Mouse (Mus musculus) gastrocnemius, adult 18-20 months (tissue): ENCODE results near the gene Mindy2. TPM values are rescaled to one million over a fixed set of nuclear protein-coding genes. Genes with fewer than 3 reads are reported as not detected.
A peak's percentile ranks its signal among the peaks of the same experiment; 100 is the strongest.

Experiments
- DNase-seq: peaks from one replicate; pipeline ENCODE4 v3.0.0; 2021; ENCODE audit warnings: low spot score
- long read RNA-seq, 2 experiments: library from polyadenylated mRNA; stranded (forward); transcript quantifications; one replicate each; pipeline ENCODE4 v2.0.0; 2021
- total RNA-seq, 2 experiments: library from RNA; stranded (reverse); gene quantifications; 2 replicates each; pipeline ENCODE4 v1.2.3; 2021

Gene Mindy2
- 10 to 100 TPM; 12.5 to 13.9 TPM for total RNA-seq
- long read RNA-seq, experiment 1, full-length matches to known transcripts: 14 of 16 reads
- long read RNA-seq, experiment 1, partial matches to known transcripts: 0 of 16 reads
- long read RNA-seq, experiment 1, other reads (novel, unspliced or antisense): 2 of 16 reads
- long read RNA-seq, experiment 2, full-length matches to known transcripts: 18 of 24 reads
- long read RNA-seq, experiment 2, partial matches to known transcripts: 2 of 24 reads
- long read RNA-seq, experiment 2, other reads (novel, unspliced or antisense): 4 of 24 reads

DNA sequence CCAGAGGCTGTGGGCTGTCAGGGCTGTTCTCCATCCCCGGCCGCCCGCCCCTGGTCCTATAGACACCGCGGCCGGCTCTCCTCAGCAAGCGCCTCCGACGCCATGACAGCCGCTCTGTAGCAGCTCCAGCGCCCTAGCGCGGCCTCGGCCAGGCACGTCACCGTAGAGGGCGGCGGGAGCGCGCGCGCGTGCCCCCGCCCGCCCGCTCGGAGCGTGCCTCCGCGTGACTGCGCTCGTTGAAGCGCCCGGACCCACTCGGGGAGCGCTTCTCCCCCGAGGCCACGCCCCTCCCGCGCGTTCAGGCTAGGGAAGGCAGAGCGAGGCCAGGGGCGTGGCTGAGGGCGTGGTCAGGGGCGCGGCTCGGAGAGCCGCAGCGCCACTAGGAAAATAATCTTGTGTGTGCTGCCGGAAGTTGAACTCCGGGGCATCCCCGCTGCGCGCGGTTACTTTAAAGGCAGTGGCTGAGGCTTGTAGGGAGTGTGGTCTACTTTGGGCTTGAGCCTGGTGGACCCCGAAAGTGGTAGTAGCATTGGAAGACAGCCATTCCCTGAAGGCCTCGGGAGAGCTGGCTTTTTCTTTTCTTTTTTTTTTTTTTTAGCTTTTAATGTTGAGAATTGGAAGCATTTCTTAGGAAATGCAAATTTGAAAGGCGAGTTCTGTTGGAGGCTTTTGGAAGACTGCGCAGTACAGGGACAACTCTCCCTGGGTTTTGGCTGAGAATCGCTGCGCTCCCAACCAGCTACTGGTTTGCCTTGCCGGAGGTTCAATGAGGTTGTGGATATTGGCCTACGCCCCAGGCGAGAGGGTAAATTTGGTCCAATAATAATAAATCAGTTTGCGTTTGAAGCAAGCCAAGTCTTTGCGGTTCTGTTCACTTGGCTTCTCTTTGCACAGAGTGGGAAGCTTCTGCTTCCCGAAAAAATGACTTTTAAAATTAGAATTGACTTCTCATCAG lies at the start of gene Mindy2:
Gene Mindy2, minus strand, starts transcription at position 162 of the 955 bp plus-strand sequence.
- DNase-seq: peak; percentile 97

- no peak for DNase-seq
Measured at GRCm38 (mm10) chr9:70706444-70706843, 49.5 kb upstream of the Mindy2 start.

DNA sequence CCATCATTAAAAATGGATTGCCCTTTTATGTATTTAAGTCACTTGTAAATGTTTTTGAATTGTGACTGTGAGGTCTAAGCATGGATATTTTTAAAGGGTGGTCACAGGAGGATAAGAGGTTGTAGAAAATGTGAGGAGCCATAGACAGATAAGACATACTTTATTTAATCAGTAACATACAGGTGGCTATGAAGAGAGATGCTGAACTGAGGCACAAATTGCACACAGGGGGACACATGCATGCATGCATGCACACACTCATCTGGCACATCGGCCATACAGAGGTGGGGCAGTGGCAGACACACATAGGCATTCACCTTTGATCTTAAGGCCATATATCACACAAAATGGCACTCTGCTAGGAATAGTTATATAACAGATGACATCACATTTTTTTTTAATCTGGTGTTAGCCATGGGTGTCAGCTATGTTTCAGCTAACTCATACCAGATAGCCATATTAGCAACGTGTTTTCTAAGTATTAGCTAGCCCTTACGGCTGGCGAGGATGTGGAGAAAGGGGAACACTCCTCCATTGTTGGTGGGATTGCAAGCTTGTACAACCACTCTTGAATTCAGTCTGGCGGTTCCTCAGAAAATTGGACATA lies 46.7 kb upstream of the Mindy2 start:
- DNase-seq: no peak

DNA sequence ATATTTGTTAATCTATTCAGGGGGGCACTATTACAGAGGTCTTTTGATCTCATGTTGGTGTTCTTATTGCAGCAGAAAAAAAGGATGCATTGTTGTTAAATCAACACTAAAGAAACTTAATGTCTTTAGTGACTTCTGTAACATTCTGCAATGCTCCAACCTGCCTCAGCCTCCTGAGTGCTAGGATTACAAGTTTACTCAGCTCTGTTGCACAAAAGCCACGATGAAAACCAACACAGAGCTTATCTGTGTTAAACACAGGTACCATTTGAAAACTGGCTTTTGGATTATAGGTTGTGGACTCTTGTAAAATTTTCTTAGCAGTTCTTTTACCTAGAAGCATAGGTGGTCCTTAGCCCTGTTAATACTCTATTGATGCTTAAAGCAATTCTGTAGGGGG lies 41.1 kb upstream of the Mindy2 start:
- DNase-seq: no peak

DNA sequence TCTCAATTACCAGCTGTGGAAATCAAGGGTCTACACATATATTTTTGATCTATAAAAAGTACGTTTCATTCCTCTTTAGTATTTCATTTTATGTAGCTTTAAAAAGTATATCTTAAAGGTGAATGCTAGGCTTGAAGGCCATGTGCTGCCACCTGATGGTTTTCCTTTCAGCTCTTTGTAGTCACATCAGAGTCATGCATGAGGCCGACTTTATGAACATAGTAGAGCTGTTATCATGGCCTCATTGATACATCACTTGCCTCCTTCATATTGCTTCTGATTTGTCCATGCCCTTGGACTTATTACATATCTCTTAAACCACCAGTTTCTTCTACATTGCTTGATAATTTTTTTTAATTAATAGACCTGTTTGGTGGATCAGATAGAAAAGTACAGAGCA lies 38.7 kb upstream of the Mindy2 start:
- DNase-seq: no peak

- DNase-seq: no peak
Measured at GRCm38 (mm10) chr9:70691772-70692693, 35.1 kb upstream of the Mindy2 start.

- DNase-seq: no peak
Measured at GRCm38 (mm10) chr9:70690579-70690978, 33.6 kb upstream of the Mindy2 start.

- no peak for DNase-seq
Measured at GRCm38 (mm10) chr9:70689926-70690325, 33.0 kb upstream of the Mindy2 start.

DNA sequence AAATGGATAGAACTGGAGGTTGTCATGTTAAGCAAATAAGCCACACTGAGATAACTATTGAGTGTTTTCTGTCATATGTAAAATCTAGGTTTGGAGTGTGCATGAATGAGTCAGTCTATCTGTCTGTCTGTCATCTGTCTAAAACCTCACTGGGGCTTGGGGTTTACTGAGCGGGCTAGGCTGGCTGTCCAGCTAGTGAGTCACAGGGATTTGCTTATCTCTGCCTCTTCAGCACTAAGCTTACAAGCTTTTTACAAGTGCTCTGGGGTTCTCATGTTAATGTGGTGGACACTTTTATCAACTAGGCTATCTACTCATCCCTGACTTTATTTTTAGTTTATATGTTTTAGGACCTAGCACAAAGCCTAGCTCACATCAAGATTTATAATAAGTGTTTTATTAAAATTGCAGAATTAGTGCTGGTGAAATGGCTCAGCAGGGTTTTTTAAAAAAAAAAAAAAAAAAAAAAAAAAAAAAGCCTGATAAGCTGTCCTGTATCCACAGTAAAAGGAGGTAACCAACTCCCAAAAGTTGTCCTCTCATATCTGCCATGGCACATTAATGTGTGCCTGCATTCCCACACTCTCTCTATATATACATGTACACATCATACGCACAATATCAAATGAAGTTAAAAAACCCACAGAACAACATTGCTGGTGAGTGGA lies 31.5 kb upstream of the Mindy2 start:
- DNase-seq: no peak

DNA sequence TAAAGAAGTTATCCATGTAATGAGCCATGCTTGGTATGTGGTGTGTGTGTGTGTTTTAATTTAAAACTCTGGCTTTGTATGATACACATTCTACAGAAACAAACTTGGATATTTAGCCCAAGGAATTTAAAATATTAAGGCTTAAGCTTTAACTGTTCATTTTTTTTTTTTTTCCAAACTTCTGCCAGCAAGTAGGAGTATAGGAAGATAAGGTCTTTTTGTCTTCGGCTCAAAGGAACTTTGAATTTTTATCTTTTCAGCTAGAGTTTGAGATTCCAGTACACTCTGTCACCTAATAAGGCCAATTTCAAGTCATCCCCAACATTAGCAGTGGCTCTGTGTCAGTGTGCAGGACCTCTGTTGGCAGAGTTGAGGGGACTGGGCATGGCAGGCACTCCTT lies 25.2 kb upstream of the Mindy2 start:
- DNase-seq: no peak

DNA sequence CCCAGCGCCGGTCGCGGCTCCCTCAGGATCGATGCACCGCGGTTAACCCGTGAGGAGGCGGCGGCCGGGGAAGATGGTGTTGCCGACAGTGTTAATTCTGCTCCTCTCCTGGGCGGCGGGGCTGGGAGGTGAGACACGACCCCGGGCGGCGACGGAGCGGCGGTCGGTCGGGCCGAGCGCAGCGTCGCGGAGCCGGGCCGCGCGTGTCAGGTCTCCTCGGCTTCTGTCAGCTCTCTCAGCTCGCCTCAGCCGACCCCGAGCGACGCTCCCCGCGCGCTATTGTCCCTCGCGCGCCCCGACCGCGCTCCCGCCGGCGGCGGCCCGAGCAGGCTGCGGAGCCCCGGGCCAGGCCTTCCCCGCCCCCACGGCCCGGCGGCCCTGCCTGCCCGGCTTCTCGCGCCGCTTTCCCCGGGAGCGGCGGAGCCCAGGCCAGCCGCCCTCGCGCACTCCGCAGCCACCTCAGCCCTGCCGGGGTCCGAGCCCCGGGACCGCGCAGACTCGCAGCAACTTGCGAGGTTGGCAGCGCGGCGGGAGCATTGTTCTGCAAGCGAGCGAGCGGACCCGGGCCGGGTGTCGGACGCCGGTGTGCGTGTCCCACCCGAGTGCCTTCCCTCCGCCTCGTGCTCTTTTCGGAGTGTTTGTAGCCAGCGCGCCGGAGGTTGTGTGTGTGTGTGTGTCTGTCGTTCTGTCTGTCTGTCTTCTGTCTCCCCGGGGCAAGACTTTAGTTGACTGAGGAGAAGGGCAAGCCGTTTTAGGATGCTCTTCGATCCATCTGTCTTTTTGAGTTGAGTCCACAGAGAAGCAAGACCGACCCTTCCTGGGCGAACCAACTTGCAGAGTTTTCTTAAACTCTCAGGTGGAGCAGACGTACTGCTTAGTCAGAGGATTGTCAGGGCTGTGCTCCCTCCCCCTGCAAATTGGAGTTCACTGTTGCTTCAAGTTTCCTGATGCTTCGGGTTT lies 22.4 kb upstream of the Mindy2 start:
- peak; percentile 34 for DNase-seq

GRCm38 (mm10) chr9:70678682-70679131 lies 21.7 kb upstream of the Mindy2 start, which contains the start of gene Adam10:
Gene Adam10, plus strand, starts transcription at chr9:70678997.
- DNase-seq: peak; percentile 98

GRCm38 (mm10) chr9:70675961-70676360 lies 19.0 kb upstream of the Mindy2 start:
- no peak for DNase-seq

DNA sequence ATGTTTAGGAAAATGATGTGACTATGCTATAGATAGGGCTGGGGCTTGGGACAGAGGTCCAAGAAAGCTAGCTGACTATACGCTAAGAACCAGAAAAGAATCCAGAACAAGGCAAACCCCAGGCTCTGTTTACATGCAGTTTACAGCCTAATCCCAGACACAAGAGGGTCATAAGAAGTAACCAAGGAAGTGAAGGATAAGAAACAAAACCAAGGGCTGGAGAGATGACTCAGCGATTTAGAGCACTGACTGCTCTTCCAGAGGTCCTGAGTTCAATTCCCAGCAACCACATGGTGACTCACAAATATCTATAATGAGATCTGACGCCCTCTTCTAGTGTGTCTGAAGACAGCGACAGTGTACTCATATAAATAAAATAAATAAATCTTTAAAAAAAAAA lies 18.1 kb upstream of the Mindy2 start:
- no peak for DNase-seq

DNA sequence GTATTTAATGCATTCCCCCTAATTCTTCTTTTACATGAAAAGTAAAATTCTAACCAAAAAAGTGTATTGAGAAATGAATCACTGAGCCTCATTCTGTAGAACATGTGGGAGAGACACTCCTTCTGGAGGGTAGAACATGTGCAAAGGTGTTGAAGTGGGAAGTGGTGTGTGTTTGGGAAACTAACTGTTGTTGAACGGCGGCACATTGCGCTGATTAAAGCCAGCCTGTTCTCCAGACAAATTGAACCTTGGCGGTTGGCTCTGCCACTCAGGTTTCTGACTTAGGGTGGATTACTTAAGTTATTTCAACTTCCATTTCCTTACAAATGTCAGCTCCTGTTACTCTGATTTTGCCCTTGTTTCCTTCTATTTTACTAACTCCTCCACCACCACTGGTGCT lies 16.7 kb upstream of the Mindy2 start:
- no peak for DNase-seq

- peak; percentile 22 for DNase-seq
Measured at GRCm38 (mm10) chr9:70671772-70672579, 15.0 kb upstream of the Mindy2 start.

DNA sequence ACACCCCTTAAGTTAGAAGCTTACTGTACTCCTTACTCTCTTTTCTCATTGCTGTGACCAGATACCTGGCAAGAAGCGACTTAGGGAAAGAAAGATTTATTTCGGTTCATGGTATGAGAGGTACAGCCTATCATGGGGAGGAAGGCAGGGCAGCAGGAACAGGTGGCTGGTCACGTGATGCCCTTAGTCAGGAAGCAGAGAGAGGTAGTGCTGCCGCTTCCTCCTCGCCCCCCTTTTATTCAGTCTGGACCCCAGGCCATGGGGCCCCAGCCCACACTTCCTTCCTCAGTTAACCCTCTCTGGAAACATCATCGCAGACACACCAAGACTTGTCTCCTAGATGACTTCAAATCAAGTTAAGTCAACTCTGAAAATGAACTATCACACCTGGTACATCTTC lies 14.3 kb upstream of the Mindy2 start:
- no peak for DNase-seq

DNA sequence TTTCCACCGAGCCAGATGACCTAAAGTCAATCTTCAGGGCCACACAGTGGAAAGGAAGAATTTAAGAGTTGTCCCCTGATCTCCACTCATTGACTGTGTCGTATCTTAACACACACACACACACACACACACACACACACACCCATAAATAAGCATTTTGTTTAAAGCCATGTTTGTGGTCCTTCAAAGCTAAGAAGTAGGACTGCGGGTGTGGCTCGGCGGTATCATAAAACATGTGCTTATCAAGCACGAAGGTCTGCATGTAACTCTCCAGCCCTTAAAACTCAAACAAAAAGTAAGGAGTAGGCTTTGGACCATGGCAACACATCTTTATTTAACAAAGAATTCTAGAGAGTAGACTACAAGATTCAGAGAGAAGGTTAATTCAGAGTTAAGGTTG lies 13.4 kb upstream of the Mindy2 start:
- no peak for DNase-seq
